Mouse (Mus musculus) ES-E14 (cell line): ENCODE results near the gene Ptger4.

ENCODE experiments used
- HCFC1 ChIP-seq: IDR thresholded peaks from 2 replicates; pipeline ENCODE4 v1.6.1; 2012; ENCODE audit warnings: low read length, inconsistent platforms, borderline replicate concordance; ENCODE audit not compliant: insufficient read depth
- ZC3H11A ChIP-seq: IDR thresholded peaks from 2 replicates; pipeline ENCODE4 v1.6.1; 2012; ENCODE audit warnings: low read depth, mild to moderate bottlenecking, inconsistent platforms, low read length, borderline replicate concordance
- ZNF384 ChIP-seq: IDR thresholded peaks from 2 replicates; pipeline ENCODE4 v1.6.1; 2012; ENCODE audit warnings: low read depth, low read length, inconsistent platforms

- TF ChIP-seq ZNF384 (no peak), ZC3H11A (no peak), HCFC1 (no peak)
Measured at GRCm38 (mm10) chr15:5184668-5185330, 59.2 kb downstream of the Ptger4 start.
